Mouse (Mus musculus) mouse trophoblast stem cell (cell line): ENCODE results near the gene Olfr582.

Source experiments
- in situ Hi-C, 2 experiments: fragments of 300-500 bp; cut with MseI, MboI; formaldehyde crosslinking; loops; 2 replicates in 1 of 2; 3 replicates in 1 of 2; pipeline ENCODE4 v1.15.1; 2025

Gene Olfr582

DNA sequence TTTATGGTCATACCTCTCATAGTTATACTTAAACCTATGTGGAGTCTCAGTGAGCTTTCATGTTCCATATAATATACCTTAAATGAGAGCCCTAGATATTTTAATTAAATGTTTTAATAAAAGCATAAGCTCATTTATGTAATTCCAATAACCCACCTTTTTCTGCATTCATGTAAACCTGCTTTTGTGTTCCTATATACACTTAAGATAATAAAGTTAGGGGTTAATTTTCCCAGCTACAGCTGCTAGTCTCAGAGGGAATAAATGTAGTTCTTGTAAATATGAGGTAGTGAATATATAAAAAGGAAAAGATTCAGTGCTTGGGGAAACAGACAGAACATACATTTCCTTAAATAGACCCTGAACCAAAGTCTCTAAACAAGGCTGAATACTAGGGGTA lies at the start of gene Olfr582:
Olfr582 (plus strand) TSS at position 301 of the 400 bp plus-strand sequence.
- in situ Hi-C loops: no loop called here

DNA sequence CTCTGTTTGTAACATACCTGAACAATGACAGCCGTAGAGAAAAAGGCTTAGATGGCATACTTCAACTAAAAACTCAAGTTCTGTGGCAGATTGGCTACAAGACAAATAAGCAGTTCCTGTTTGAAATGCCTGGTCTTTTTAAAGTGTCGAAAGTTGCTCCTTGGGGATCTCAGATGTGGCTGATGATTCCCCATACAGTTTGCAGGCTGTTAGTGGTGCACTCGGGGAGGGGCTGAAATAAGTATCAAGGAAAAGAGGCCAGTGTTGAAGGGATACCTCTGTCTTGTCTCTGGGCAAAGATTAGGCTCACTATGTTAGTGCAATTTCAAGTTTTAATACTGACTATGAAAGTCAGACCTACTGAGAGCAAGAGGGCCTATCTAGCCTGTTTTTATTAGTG lies 48.6 kb upstream of the Olfr582 start, which contains the start of gene Olfr578:
Olfr578 (minus strand) TSS at position 101 of the 400 bp plus-strand sequence.
- in situ Hi-C loops: no loop called here

DNA sequence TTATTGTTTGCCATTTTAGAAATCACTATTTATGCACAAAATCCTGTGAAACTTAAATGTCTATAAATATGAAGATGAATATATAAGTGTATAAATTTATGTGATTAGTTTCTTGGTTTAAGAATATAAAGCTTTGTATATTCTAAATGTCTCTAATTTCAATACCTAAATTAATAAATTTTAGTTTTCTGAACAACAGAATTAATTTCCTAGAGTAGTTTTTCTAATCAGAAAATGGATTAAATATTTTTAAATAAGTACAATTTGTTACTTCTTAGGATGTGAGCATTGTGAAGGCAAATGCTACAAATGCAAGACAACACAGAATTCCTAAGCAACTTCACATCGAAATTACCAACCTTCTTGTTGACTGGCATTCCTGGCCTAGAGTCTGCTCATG lies 13.2 kb downstream of the Olfr582 start, which contains the start of gene Olfr583:
Olfr583 (plus strand) TSS at position 301 of the 400 bp plus-strand sequence.
- in situ Hi-C loops: no loop called here

DNA sequence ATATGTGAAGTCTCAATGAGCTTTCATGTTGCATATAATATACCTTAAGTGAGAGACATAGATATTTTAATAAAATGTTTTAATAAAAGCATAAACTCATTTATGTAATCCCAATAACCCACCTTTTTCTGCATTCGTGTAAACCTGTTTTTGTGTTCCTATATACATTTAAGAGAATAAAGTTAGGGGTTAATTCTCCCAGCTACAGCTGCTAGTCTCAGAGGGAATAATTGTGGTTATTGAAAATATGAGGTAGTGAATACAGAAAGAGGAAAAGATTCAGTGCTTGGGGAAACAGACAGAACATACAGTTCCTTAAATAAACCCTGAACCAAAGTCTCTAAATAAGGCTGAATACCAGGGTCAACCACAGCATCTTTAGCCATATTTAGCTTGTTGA lies 43.8 kb downstream of the Olfr582 start, which contains the start of gene Olfr584:
Olfr584 (plus strand) TSS at position 301 of the 400 bp plus-strand sequence.
- in situ Hi-C loops: no loop called here
